Mouse (Mus musculus) CH12.LX (cell line): Measurements from ENCODE around the gene Miga2. TPM values are rescaled to one million over a fixed set of nuclear protein-coding genes. Genes with fewer than 3 reads are reported as not detected.

Source experiments
- DNase-seq: peaks from one replicate; pipeline ENCODE4 v3.0.0-alpha.2; 2013; ENCODE audit errors: extremely low read depth
- H3K27ac ChIP-seq: 2 replicates; pipeline ENCODE4 v1.5.1; 2012; ENCODE audit warnings: low read depth, mild to moderate bottlenecking, control low read depth, moderate library complexity; ENCODE audit not compliant: insufficient read depth
- H3K27me3 ChIP-seq: replicated peaks from 2 replicates; pipeline ENCODE3; 2012; ENCODE audit warnings: inconsistent platforms
- H3K36me3 ChIP-seq, 2 experiments: replicated peaks in 1 of 2; 2 replicates each; pipeline versions ENCODE3 to v1.6.1; 2012; ENCODE audit warnings: inconsistent platforms in 1 of 2, low read length in 1 of 2, mild to moderate bottlenecking in 1 of 2, mixed read lengths in 1 of 2, moderate library complexity in 1 of 2; ENCODE audit not compliant: control insufficient read depth in 1 of 2, insufficient read depth in 1 of 2
- H3K4me1 ChIP-seq, 2 experiments: 2 replicates each; pipeline ENCODE4 v1.6.1; 2012; ENCODE audit warnings: inconsistent platforms in 1 of 2, moderate library complexity in 1 of 2; ENCODE audit not compliant: insufficient read depth in 2 of 2, control insufficient read depth in 1 of 2
- H3K4me2 ChIP-seq: 2 replicates; pipeline ENCODE4 v1.6.1; 2012; ENCODE audit warnings: low read depth, mild to moderate bottlenecking, control low read depth; ENCODE audit not compliant: poor library complexity, insufficient read depth, severe bottlenecking
- H3K4me3 ChIP-seq, 3 experiments: fragments of 150-350 bp in 1 of 3; sonication (generic) in 1 of 3; replicated peaks in 1 of 3; 2 replicates each; pipeline versions ENCODE3 to v1.5.1; 2011 to 2012; ENCODE audit warnings: low read depth in 2 of 3, low read length in 2 of 3, mild to moderate bottlenecking in 2 of 3, moderate library complexity in 2 of 3, control low read depth in 1 of 3, improper control_type of control experiment in 1 of 3, inconsistent platforms in 1 of 3, mixed read lengths in 1 of 3; ENCODE audit not compliant: poor library complexity in 1 of 3
- H3K79me2 ChIP-seq: replicated peaks from 2 replicates; pipeline ENCODE4 v1.6.1; 2012; ENCODE audit warnings: mild to moderate bottlenecking, moderate library complexity; ENCODE audit not compliant: control insufficient read depth, poor library complexity, insufficient read depth, severe bottlenecking; ENCODE audit errors: extremely low read depth
- H3K9ac ChIP-seq: 2 replicates; pipeline ENCODE4 v1.6.1; 2012; ENCODE audit warnings: low read depth, mild to moderate bottlenecking, control low read depth, moderate library complexity; ENCODE audit not compliant: insufficient read depth
- H3K9me3 ChIP-seq: replicated peaks from 2 replicates; pipeline ENCODE3; 2012; ENCODE audit warnings: low read length, inconsistent platforms, mixed read lengths
- E2F4 ChIP-seq: IDR thresholded peaks from 2 replicates; pipeline ENCODE4 v1.6.1; 2011; ENCODE audit warnings: low read depth, low read length, improper control_type of control experiment; ENCODE audit not compliant: insufficient replicate concordance
- ELF1 ChIP-seq: IDR thresholded peaks from 2 replicates; pipeline ENCODE4 v1.6.1; 2014; ENCODE audit warnings: low read depth, mild to moderate bottlenecking, inconsistent platforms, low read length, improper control_type of control experiment
- GABPA ChIP-seq: IDR thresholded peaks from 2 replicates; pipeline ENCODE4 v1.6.1; 2012; ENCODE audit warnings: low read depth, low read length, improper control_type of control experiment, inconsistent platforms; ENCODE audit not compliant: insufficient replicate concordance
- HCFC1 ChIP-seq: IDR thresholded peaks from 2 replicates; pipeline ENCODE4 v1.6.1; 2012; ENCODE audit warnings: low read depth, mild to moderate bottlenecking, inconsistent platforms, low read length, improper control_type of control experiment
- JUND ChIP-seq: conservative IDR thresholded peaks from 2 replicates; pipeline ENCODE4 v1.6.1; 2011; ENCODE audit warnings: low read depth, low read length, improper control_type of control experiment
- MAFK ChIP-seq: IDR thresholded peaks from 2 replicates; pipeline ENCODE4 v1.6.1; 2011; ENCODE audit warnings: low read length, improper control_type of control experiment; ENCODE audit not compliant: insufficient replicate concordance
- MEF2A ChIP-seq: IDR thresholded peaks from 2 replicates; pipeline ENCODE4 v1.6.1; 2014; ENCODE audit warnings: low read depth, mild to moderate bottlenecking, inconsistent platforms, low read length, improper control_type of control experiment, borderline replicate concordance
- MXI1 ChIP-seq: IDR thresholded peaks from 2 replicates; pipeline ENCODE4 v1.6.1; 2011; ENCODE audit warnings: mild to moderate bottlenecking, low read depth, low read length, improper control_type of control experiment
- MYC ChIP-seq: IDR thresholded peaks from 2 replicates; pipeline ENCODE4 v1.6.1; 2011; ENCODE audit warnings: low read depth, mild to moderate bottlenecking, improper control_type of control experiment, low read length
- NELFE ChIP-seq: IDR thresholded peaks from 2 replicates; pipeline ENCODE4 v1.6.1; 2011; ENCODE audit warnings: low read depth, low read length, improper control_type of control experiment
- NRF1 ChIP-seq: IDR thresholded peaks from 2 replicates; pipeline ENCODE4 v1.6.1; 2014; ENCODE audit warnings: low read depth, mild to moderate bottlenecking, inconsistent platforms, low read length, improper control_type of control experiment, moderate library complexity
- POLR2A ChIP-seq: IDR thresholded peaks from 2 replicates; pipeline ENCODE4 v1.6.1; 2011; ENCODE audit warnings: low read depth, mild to moderate bottlenecking, improper control_type of control experiment, low read length
- POLR2AphosphoS2 ChIP-seq: IDR thresholded peaks from 2 replicates; pipeline ENCODE4 v1.6.1; 2011; ENCODE audit warnings: low read depth, low read length, improper control_type of control experiment
- SMC3 ChIP-seq: IDR thresholded peaks from 2 replicates; pipeline ENCODE4 v1.6.1; 2011; ENCODE audit warnings: low read depth, low read length, improper control_type of control experiment
- TCF12 ChIP-seq: IDR thresholded peaks from 2 replicates; pipeline ENCODE4 v1.6.1; 2014; ENCODE audit warnings: low read depth, mild to moderate bottlenecking, inconsistent platforms, low read length, improper control_type of control experiment
- UBTF ChIP-seq: IDR thresholded peaks from 2 replicates; pipeline ENCODE4 v1.6.1; 2012; ENCODE audit warnings: low read depth, mild to moderate bottlenecking, inconsistent platforms, low read length, improper control_type of control experiment, moderate library complexity
- USF2 ChIP-seq: conservative IDR thresholded peaks from 2 replicates; pipeline ENCODE4 v1.6.1; 2011; ENCODE audit warnings: low read depth, low read length, improper control_type of control experiment
- ZC3H11A ChIP-seq: IDR thresholded peaks from 2 replicates; pipeline ENCODE4 v1.6.1; 2012; ENCODE audit warnings: low read depth, mild to moderate bottlenecking, inconsistent platforms, low read length, improper control_type of control experiment
- ZKSCAN1 ChIP-seq: IDR thresholded peaks from 2 replicates; pipeline ENCODE4 v1.6.1; 2012; ENCODE audit warnings: low read depth, inconsistent platforms, low read length, improper control_type of control experiment, borderline replicate concordance
- ZMIZ1 ChIP-seq: IDR thresholded peaks from 2 replicates; pipeline ENCODE4 v1.6.1; 2012; ENCODE audit warnings: low read depth, mild to moderate bottlenecking, inconsistent platforms, low read length, improper control_type of control experiment
- dilution Hi-C: fragments of 300-500 bp; cut with MboI; formaldehyde crosslinking; loops from 2 replicates; pipeline ENCODE4 v1.14.3; 2020; ENCODE audit warnings: low sequenced_read_pairs; ENCODE audit not compliant: extremely low pct_unique_long_range_greater_than_20kb, extremely low pct_ligation_motif_present
- in situ Hi-C: fragments of 300-500 bp; cut with MboI; formaldehyde crosslinking; loops from 3 replicates; pipeline ENCODE4 v1.14.3; 2019; ENCODE audit warnings: low sequenced_read_pairs, low pct_ligation_motif_present, low pct_unique_long_range_greater_than_20kb, mixed read lengths
- polyA plus RNA-seq: library from polyadenylated mRNA; unstranded; fragments of >175 nt; gene quantifications from 2 replicates; pipeline ENCODE4 v1.2.1, GENCODE M21; 2012; ENCODE audit warnings: low read depth; ENCODE audit not compliant: insufficient read length
- total RNA-seq, 2 experiments: library from RNA; depleted of rRNA; stranded (reverse); fragments of 300-350 nt in 1 of 2; fragments of >200 nt in 1 of 2; gene quantifications; 2 replicates each; pipeline ENCODE4 v1.2.3; 2012 to 2014

The Miga2 gene
- total and polyA plus RNA-seq, 3 experiments = 9.2 to 11.2 (median 9.4) TPM

- TF ChIP-seq HCFC1 = peak; percentile 64
- TF ChIP-seq, all 38 proteins: peak for 12
These were observed 28.1 kb downstream of the Miga2 start, which contains the start of gene Dolpp1 (continued) for GRCm38 (mm10) chr2:30392114-30392576.

GRCm38 (mm10) chr2:30392577-30393369, 28.7 kb downstream of the Miga2 start:
- H3K27ac ChIP-seq = no peak overlapping the region
- H3K4me1 ChIP-seq = peaks cover 9 to 23% of the 10 kb centered on the region in 2 experiments
- DNase-seq = peak; percentile 64
- H3K79me2 ChIP-seq = 0 out of 2 replicates have a peak, but pooled peaks cover 3% of the 10 kb centered on the region
- H3K9me3 ChIP-seq = no peaks in the 10 kb centered on the region
- H3K4me3 ChIP-seq = peak overlapping the region; percentile 73 to 87 (median 86)
- in situ Hi-C loops = no loop called here
- TF ChIP-seq HCFC1 = no peak; the same call in 1 of the 2 replicates
- no peak for TF ChIP-seq USF2
- no peak for TF ChIP-seq ZC3H11A
- no peak for TF ChIP-seq E2F4
- TF ChIP-seq JUND = no peak
- TF ChIP-seq GABPA = no peak
- peak; percentile 92 for TF ChIP-seq NRF1
- TF ChIP-seq NELFE = peak; percentile 4; the same call in 1 of the 2 replicates
- no peak for TF ChIP-seq MYC
- TF ChIP-seq ELF1 = no peak
- TF ChIP-seq SMC3 = no peak
- TF ChIP-seq ZMIZ1 = 0 out of 2 replicates have a peak, but pooled peaks have one; percentile 27
- no peak for TF ChIP-seq MEF2A
- no peak for TF ChIP-seq UBTF
- no peak; the same call in 1 of the 2 replicates for TF ChIP-seq TCF12
- TF ChIP-seq POLR2A = peak; percentile 3; the same call in 1 of the 2 replicates
- TF ChIP-seq ZKSCAN1 = no peak
- peak; percentile 13; the same call in 1 of the 2 replicates for TF ChIP-seq MXI1
- TF ChIP-seq MAFK = no peak
- TF ChIP-seq POLR2AphosphoS2 = 0 out of 2 replicates have a peak, but pooled peaks have one; percentile 7
- TF ChIP-seq, all 38 proteins: peak for 6
- H3K4me2 ChIP-seq = peak overlapping the region; percentile 37
- H3K27me3 ChIP-seq = no peaks in the 10 kb centered on the region
- H3K9ac ChIP-seq = peak overlapping the region; percentile 61
- H3K36me3 ChIP-seq = peaks cover 17 to 40% of the 10 kb centered on the region in 2 experiments
- dilution Hi-C loops = no loop called here
